Mouse (Mus musculus) embryo, embryonic 11.5 days (tissue): ENCODE results near the gene Mrps27.
A peak's percentile ranks its signal among the peaks of the same experiment; 100 is the strongest.

Source experiments
- DNase-seq: peaks from one replicate; pipeline ENCODE4 v3.0.0-alpha.2; 2012; ENCODE audit warnings: low read depth, low spot score

Gene Mrps27

GRCm38 (mm10) chr13:99387901-99388811, 43.6 kb downstream of the Mrps27 start:
- DNase-seq, result no peak

- DNase-seq, result no peak
Observed at GRCm38 (mm10) chr13:99391417-99391816, 46.8 kb downstream of the Mrps27 start.

- no peak for DNase-seq
Observed at GRCm38 (mm10) chr13:99393128-99393527, 48.5 kb downstream of the Mrps27 start.

- no peak for DNase-seq
Observed at GRCm38 (mm10) chr13:99394694-99395093, 50.1 kb downstream of the Mrps27 start.

- no peak for DNase-seq
Observed at GRCm38 (mm10) chr13:99395531-99395930, 50.9 kb downstream of the Mrps27 start.

- no peak for DNase-seq
Observed at GRCm38 (mm10) chr13:99397228-99397627, 52.6 kb downstream of the Mrps27 start.

- DNase-seq, result no peak
Observed at GRCm38 (mm10) chr13:99398149-99398701, 53.6 kb downstream of the Mrps27 start.

GRCm38 (mm10) chr13:99399373-99399772, 54.8 kb downstream of the Mrps27 start:
- no peak for DNase-seq

- DNase-seq, result no peak
Observed at GRCm38 (mm10) chr13:99409216-99409615, 64.6 kb downstream of the Mrps27 start.

GRCm38 (mm10) chr13:99410611-99411515, 66.3 kb downstream of the Mrps27 start:
- DNase-seq, result no peak

GRCm38 (mm10) chr13:99411761-99412160, 67.2 kb downstream of the Mrps27 start:
- no peak for DNase-seq

GRCm38 (mm10) chr13:99412477-99413080, 68.0 kb downstream of the Mrps27 start:
- no peak for DNase-seq

- peak; percentile 60 for DNase-seq
Observed at GRCm38 (mm10) chr13:99413481-99414351, 69.1 kb downstream of the Mrps27 start.

- DNase-seq, result no peak
Observed at GRCm38 (mm10) chr13:99414352-99414742, 69.8 kb downstream of the Mrps27 start.

- no peak for DNase-seq
Observed at GRCm38 (mm10) chr13:99416601-99417000, 72.0 kb downstream of the Mrps27 start.

GRCm38 (mm10) chr13:99423581-99423980, 79.0 kb downstream of the Mrps27 start:
- no peak for DNase-seq

- no peak for DNase-seq
Observed at GRCm38 (mm10) chr13:99433068-99434008, 88.8 kb downstream of the Mrps27 start.

GRCm38 (mm10) chr13:99434494-99434893, 89.9 kb downstream of the Mrps27 start:
- no peak for DNase-seq

GRCm38 (mm10) chr13:99437051-99437450, 92.5 kb downstream of the Mrps27 start:
- no peak for DNase-seq
